Mouse (Mus musculus): ENCODE data around the gene Kxd1.
"Not testable (repeated sequence)": the region's sequence is repeated elsewhere in the genome, so short reads cannot be mapped to it uniquely, and the experiment has no call there.

Kxd1 gene

DNA sequence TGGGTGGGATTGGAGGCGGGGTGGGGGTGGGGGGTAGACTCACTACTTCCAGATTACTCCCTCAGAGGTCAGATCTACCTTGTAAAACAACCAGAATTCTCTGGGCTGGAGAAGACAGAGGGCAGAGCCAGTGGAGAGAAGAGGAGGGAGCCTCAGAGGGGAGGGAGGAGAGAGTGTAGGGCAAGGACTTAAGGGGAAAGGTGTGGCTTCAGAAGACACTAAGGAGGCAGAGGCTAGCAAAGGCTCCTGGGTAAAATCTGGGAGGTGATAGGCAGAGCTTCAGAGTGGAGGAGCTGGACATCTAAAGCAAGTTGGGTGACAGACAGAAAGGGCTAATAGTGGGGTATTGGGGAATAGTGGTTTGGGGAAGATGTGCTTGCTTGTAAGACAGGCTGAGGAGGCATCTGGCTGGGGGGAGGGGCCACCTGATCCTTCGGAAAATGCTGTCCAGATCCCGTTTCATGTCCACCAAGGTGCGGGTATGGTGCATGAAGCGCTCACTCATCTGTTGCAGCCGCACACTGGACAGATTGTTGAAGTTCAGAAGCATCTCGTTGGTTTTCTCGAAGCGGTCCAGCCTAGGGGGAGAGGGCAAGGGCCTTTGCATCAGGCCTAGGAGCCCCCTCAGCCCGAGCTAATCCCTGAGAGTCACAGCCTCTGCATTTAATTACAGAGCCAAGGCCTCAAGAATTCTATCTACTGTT lies 9.7 kb downstream of the Kxd1 start:
- no peak for DNase-seq (ENCODE audit: extremely low read depth, low read depth)

DNA sequence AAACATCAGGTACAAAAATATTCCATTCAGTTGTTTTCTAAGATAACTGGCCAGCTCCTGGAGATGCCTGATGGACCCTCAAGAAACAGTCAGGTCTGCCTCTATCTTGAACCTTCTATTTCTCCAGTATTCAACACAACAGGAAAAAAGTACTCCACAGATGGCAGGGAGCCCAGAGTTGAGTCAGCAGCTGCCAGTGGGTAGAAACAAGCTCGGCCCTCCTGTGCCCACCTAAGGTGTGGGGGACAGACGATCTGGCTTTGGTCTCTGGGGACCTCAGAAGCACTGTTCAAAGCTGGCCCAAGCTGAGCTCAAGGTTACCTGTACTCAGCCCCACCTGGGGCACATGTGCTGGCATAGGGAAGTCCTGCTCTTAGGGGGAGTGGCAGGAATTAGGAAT lies 14.3 kb downstream of the Kxd1 start:
- no peak for DNase-seq (ENCODE audit: extremely low read depth, low read depth)

- peak; percentile 84 for DNase-seq (ENCODE audit: extremely low read depth, low read depth)
These were observed 15.4 kb downstream of the Kxd1 start for GRCm38 (mm10) chr8:70512253-70512903.

GRCm38 (mm10) chr8:70511770-70512169 lies 16.0 kb downstream of the Kxd1 start:
- DNase-seq (ENCODE audit: extremely low read depth, low read depth), result no peak

DNA sequence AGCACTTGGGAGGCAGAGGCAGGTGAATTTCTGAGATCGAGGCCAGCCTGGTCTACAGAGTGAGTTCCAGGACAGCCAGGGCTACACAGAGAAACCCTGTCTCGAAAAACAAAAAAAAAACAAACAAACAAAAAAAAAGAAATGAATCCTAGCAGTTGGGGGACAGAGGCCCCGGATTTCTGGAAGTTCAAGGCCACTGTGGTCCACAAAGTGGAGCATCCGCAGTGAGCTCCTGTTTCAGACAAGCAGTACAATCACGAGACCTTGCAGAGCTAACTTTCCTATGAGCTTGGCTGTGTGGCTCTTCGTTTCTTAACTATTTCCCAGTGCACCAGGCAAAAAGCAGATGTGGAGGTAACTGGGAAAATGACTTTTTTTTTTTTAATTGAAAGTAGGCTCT lies 16.6 kb downstream of the Kxd1 start:
- DNase-seq (ENCODE audit: extremely low read depth, low read depth), result not testable (repeated sequence)

DNA sequence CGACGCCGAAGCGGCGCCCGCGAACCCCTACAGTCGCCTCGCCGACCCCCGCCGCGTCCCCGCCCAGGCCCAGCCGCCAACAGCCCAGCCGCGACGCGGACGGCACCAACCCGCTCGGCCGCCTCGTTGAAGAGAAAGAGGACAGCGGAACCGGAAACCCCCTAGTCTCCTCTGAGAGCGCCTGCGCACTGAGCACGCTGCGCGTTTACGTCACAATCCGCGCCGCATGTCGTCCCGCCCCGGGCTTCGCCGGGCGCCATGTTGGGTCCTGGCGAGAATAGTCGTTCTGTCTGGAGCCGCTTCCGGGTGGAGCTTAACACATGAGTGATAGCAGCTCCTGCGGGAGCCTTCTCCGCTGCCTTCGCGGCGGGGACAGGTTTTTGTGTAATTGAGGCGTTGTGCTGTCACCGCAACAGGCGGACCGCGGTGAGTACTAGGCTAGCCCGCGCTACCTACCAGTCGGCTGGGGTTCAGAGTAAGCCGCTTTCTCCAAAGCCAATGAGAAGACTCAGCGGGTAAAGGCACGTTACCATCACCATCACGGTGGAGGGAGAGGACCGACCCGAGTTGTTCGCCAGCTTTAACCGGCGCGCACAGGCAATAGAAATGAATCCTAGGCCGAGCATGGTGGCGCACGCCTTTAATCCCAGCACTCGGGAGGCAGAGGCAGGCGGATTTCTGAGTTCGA lies 17.4 kb downstream of the Kxd1 start, which contains the start of gene Uba52:
Gene Uba52, minus strand, starts transcription at position 574 of the 688 bp plus-strand sequence.
- DNase-seq (ENCODE audit: extremely low read depth, low read depth), result peak; percentile 85

DNA sequence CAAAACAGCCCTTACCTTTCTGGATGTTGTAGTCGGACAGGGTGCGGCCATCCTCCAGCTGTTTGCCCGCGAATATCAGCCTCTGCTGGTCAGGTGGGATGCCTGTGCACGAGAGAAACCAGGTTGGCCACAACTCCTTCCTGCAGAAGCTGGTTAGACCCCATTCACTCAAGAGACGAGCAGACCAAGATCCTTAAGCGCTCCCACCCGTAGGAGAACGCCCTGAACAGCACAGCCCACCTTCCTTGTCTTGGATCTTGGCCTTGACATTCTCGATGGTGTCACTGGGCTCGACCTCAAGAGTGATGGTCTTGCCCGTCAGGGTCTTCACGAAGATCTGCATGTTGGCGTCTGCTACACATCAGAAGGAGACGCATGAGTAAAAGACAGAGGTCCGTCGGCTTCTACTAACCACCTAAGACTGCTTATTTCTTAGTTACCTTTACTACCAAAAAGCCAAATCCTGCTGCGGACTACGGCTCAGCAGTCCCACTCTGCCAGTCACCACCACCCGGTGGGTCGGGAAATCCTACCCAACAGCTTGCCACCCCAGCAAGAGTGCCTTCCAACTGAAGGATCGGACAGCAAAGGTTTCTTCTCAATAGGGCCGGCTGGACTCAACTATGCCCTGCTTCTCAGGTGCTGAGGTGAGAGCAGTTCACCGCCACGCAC lies 18.3 kb downstream of the Kxd1 start:
- no peak for DNase-seq (ENCODE audit: extremely low read depth, low read depth)

GRCm38 (mm10) chr8:70507027-70507393 lies 20.7 kb downstream of the Kxd1 start:
- DNase-seq (ENCODE audit: extremely low read depth, low read depth), result no peak

GRCm38 (mm10) chr8:70506328-70507026 lies 21.3 kb downstream of the Kxd1 start, which contains the start of gene Rex1bd:
Gene Rex1bd (minus strand): TSS chr8:70506752.
- DNase-seq (ENCODE audit: extremely low read depth, low read depth), result peak; percentile 88

DNA sequence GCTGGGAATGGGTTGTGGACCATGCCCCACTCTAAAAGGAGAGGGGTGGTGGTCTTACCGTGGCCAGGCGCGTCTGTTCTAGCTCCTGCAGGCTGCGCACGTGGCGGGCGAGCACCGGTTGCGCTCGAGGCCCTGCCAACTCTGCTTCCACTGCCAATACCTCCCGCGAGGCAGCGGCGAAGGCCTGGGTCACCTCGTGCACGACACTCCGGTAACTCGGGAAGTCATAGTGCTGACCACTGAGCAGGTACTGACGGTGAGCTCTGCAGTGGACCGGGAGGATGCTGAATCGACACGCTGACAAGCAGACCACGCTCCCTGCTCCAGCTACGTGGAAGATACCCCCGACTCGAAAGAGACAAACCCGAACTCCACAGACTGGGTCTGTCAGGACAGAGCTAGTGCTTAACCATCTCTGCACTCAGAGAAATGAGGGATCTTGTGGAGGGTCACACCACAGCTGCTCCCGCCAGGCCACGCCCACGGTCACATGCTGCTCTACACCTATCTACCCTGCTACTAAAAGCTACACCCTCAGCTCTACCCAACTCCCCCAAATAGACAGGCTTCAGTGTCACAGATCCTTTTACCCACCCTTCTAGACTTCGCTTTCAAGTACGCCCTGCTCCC lies 21.9 kb downstream of the Kxd1 start:
- no peak for DNase-seq (ENCODE audit: extremely low read depth, low read depth)

DNA sequence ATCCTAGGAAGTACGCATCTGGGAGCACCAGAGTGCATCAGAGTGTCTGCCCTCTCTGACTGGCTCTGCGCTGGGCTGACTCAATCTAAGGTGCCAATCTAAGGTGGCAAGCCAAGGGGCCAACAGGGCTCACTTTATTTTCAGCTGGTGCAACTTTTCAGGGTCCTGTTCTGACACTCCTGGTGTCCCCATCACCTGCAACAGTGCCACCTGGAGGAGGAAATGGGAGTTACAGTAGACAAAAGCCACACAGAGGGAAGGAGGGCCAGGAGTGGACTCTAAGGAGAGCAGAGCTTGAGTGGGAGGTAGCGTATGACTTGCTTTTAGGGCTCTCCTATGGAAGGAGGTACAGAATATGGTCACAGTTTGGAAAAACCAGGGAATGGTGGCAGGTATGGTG lies 22.9 kb downstream of the Kxd1 start:
- DNase-seq (ENCODE audit: extremely low read depth, low read depth), result no peak

DNA sequence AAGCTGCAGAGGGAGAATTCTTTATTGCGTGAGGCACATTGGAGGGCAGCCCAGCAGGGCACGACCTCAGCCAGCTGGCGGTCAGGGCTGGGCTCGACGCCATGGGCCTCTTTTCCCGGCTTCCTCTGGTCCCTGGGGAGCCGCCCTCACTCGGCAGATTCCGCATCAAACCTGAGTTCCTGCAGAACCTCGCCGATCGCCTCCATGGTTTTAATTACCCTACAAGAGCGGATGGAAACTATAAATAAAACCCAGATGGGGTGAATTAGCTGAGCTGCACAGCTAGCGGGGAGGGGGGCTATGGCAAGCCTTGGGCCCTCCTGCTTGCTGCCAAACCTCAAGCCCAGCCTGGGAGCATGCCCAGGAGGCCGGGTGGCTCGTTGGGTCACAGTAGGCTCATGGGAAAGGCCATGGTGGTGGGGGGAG lies 23.5 kb downstream of the Kxd1 start:
- no peak for DNase-seq (ENCODE audit: extremely low read depth, low read depth)

DNA sequence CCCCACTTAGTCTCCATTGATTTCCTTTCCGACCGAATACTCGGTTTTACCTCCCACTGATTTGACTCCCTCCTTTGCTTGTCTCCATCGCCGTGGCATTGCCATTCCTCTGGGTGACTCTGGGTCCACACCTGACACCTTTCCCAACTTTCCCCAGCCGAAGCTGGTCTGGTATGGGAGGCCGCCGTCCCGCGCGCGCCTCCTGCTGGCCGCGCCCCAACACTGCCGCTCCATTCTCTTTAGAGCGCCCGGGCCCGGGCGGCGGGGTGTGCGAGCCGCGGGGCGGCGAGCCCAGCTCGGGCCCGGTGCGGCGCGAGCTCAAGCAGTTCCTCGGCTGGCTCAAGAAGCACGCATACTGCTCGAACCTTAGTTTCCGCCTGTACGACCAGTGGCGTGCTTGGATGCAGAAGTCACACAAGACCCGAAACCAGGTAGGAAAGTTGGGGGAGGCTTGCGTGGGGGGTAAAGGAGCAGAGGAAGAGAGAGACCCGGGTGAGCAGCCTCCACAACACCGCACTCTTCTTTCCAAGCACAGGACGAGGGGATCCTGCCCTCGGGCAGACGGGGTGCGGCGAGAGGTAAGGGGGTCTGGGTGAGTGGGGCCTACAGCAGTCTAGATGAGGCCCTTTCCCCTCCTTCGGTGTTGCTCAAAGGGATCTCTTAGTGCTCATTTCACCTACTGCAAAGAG lies 24.6 kb downstream of the Kxd1 start:
- no peak for DNase-seq (ENCODE audit: extremely low read depth, low read depth)

- DNase-seq (ENCODE audit: extremely low read depth, low read depth), result no peak
These were observed 25.2 kb downstream of the Kxd1 start for GRCm38 (mm10) chr8:70502540-70502939.

- DNase-seq (ENCODE audit: extremely low read depth, low read depth), result no peak
These were observed 25.8 kb downstream of the Kxd1 start for GRCm38 (mm10) chr8:70501820-70502529.

DNA sequence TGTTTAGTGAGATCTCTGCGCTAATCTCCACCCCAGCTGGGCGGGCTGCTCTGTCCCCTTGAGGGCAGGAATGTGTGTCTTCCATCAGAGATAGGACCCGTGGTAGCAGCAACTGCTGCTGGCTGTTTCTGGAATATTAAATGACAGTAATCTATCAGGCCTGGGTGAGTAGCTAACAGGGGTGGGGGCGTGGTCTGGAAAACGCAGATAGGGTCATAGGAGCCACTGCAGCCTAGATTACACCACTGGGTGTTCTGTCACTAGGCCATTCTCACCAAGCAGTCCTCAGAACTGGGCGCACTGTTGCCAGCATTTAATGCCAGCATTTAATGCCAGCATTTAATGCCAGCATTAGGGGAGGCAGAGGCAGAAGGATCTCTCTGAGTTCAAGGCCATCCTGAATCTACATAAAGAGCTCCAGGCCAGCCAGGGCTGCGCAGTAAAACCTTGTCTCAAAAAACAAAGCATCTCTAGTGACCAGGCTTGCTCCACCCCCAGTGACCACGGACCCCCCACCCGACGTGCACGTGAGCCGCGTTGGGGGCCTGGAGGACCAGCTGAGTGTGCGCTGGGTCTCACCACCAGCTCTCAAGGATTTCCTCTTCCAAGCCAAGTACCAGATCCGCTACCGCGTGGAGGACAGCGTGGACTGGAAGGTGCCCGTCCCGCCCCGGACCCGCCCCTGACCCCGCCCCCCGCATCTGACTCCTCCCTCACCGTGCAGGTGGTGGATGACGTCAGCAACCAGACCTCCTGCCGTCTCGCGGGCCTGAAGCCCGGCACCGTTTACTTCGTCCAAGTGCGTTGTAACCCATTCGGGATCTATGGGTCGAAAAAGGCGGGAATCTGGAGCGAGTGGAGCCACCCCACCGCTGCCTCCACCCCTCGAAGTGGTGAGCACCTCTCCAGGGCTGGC lies 27.1 kb downstream of the Kxd1 start:
- no peak for DNase-seq (ENCODE audit: extremely low read depth, low read depth)

- DNase-seq (ENCODE audit: extremely low read depth, low read depth), result no peak
These were observed 32.0 kb downstream of the Kxd1 start for GRCm38 (mm10) chr8:70495771-70496062.

DNA sequence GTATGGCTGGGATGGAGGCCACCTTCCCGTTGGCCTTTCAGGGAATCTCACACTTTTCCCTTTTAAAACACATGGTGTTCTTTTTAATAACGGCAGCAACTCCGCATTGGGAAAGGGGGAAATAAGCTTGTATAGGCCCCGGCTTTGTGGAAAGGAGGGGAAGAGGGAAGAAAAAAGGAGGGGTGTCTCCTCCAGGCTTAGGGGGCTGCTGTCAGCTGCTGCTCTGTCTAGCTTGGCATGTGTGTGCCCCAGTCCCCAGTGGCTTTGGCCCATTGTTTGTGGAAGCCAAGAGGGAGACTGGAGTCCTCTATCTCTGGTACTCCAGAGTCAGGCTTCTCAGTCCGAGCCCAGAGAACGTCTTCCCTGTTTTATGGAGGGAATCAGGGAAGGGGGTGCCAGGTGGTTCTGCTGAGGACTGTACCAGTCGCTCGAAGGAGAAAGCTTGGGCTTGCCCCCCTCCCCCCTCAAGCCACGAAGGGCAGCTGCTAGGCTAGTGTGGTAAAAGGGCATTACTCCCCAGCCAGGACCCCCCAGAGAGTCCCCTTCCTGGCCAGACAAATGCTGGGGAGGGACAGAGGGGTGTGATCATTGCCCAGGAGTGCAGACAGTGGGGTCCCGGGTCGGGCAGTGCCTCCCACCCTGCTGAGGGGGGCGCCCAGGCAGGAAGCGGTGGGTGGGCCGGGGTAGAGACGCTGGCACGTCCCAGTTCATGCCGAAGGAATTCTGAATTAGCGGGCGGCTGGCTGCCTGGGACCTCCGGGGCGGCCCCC lies 32.6 kb downstream of the Kxd1 start:
- DNase-seq (ENCODE audit: extremely low read depth, low read depth), result no peak
